Mouse (Mus musculus): ENCODE results near the gene Trim33. TPM values are rescaled to one million over a fixed set of nuclear protein-coding genes. Genes with fewer than 3 reads are reported as not detected.

The Trim33 gene
- polyA plus RNA-seq, 1 experiment from 2014 or later = 44.0 TPM

GRCm38 (mm10) chr3:103402212-103402611 is 123.1 kb downstream of the Trim33 start:
- no peaks in the 10 kb centered on the region for H3K36me3 ChIP-seq
- H3K27me3 ChIP-seq = no peaks in the 10 kb centered on the region
- 61% methylated on average over 10 of the region's 10 CpGs for WGBS
- no peaks in the 10 kb centered on the region for H3K4me1 ChIP-seq (replicated peaks)
- no peak for ATAC-seq (ENCODE audit: insufficient number of reproducible peaks, insufficient read depth, low FRiP score, low TSS enrichment, low read depth)
- no peak overlapping the region for H3K9ac ChIP-seq (replicated peaks)
- H3K27ac ChIP-seq = no peak overlapping the region
- no peaks in the 10 kb centered on the region for H3K9me3 ChIP-seq
- no peak overlapping the region for H3K4me3 ChIP-seq (replicated peaks)
- H3K4me2 ChIP-seq = no peak overlapping the region

GRCm38 (mm10) chr3:103405135-103405534 is 126.0 kb downstream of the Trim33 start:
- ATAC-seq (ENCODE audit: insufficient number of reproducible peaks, insufficient read depth, low FRiP score, low TSS enrichment, low read depth) = no peak
- H3K27me3 ChIP-seq = no peaks in the 10 kb centered on the region
- whole genome bisulfite sequencing = 76% methylated on average over 2 of the region's 2 CpGs

GRCm38 (mm10) chr3:103405871-103406765 is 127.0 kb downstream of the Trim33 start:
- Histone ChIP-seq H3K4me1 (replicated peaks) (no peaks in the 10 kb centered on the region), H3K27me3 (no peaks in the 10 kb centered on the region), H3K27ac (no peak overlapping the region), H3K36me3 (no peaks in the 10 kb centered on the region), H3K9me3 (no peaks in the 10 kb centered on the region), H3K4me3 (replicated peaks) (no peak overlapping the region), H3K4me2 (no peak overlapping the region), H3K9ac (replicated peaks) (no peak overlapping the region)
- ATAC-seq (ENCODE audit: insufficient number of reproducible peaks, insufficient read depth, low FRiP score, low TSS enrichment, low read depth) = no peak
- 81% methylated on average over 11 of the region's 11 CpGs for WGBS

More at GRCm38 (mm10) chr3:103405135-103405534, 126.0 kb downstream of the Trim33 start:
- Histone ChIP-seq H3K27ac (no peak overlapping the region), H3K9me3 (no peaks in the 10 kb centered on the region), H3K4me3 (replicated peaks) (no peak overlapping the region), H3K9ac (replicated peaks) (no peak overlapping the region), H3K4me1 (replicated peaks) (no peaks in the 10 kb centered on the region), H3K4me2 (no peak overlapping the region), H3K36me3 (no peaks in the 10 kb centered on the region)

Other genes starting within 250 kb of the Trim33 start
- gene Nras, start 221.0 kb upstream of the Trim33 start, polyA plus RNA-seq (2016; fragmentation: Nextera tagmentation; extraction: Ambion mirVana) = 82.9 and 85.5 TPM in 2 replicates
- 0.20 and 0.35 TPM in 2 replicates for gene Ampd1, start 205.3 kb upstream of the Trim33 start, polyA plus RNA-seq (2016; fragmentation: Nextera tagmentation; extraction: Ambion mirVana)
- 7.2 and 7.8 TPM in 2 replicates for gene Dennd2c, start 176.7 kb upstream of the Trim33 start, polyA plus RNA-seq (2016; fragmentation: Nextera tagmentation; extraction: Ambion mirVana)
- gene Bcas2, start 107.6 kb upstream of the Trim33 start, polyA plus RNA-seq (2016; fragmentation: Nextera tagmentation; extraction: Ambion mirVana) = 249 and 261 TPM in 2 replicates

Data from limb, embryonic 12.5 days (tissue).